Mouse (Mus musculus): ENCODE measurements around the gene Tubgcp2. TPM values are rescaled to one million over a fixed set of nuclear protein-coding genes. Genes with fewer than 3 reads are reported as not detected.

Tubgcp2 gene
- polyA plus RNA-seq, 1 experiment from 2014 or later = 29.2 TPM

GRCm38 (mm10) chr7:140062307-140062706 is 25.8 kb upstream of the Tubgcp2 start:
- no peak for DNase-seq (ENCODE audit: low read depth, low spot score)
- peak; percentile 44 for TF ChIP-seq CTCF (IDR thresholded peaks at IDR 0.05)
- CTCF ChIA-PET = interaction anchor here (1.0 to 1.1 kb wide), 2 partner anchors 16 to 92 kb away, joined by 3 to 7 read pairs; no protein-coding TSS in a partner anchor
- ATAC-seq = no peak
- H3K27me3 ChIP-seq = peaks cover 12% of the 10 kb centered on the region
- in situ Hi-C loops (cut with MboI; ENCODE audit: low pct_unique_long_range_greater_than_20kb) = loop anchor here (10.0 kb wide), 1 partner anchor 418 kb away; no protein-coding TSS in a partner anchor
- POLR2A ChIA-PET = no interaction called here

GRCm38 (mm10) chr7:140061832-140062130 is 25.3 kb upstream of the Tubgcp2 start:
- peaks cover 12% of the 10 kb centered on the region for H3K27me3 ChIP-seq
- no peak for DNase-seq (ENCODE audit: low read depth, low spot score)
- ChIA-PET CTCF (interaction anchor here (1.1 kb wide), 1 partner anchor 92 kb away, joined by 7 read pairs; no protein-coding TSS in a partner anchor), POLR2A (no interaction called here)
- TF ChIP-seq CTCF (IDR thresholded peaks at IDR 0.05) = no peak
- ATAC-seq = no peak
- in situ Hi-C loops (cut with MboI; ENCODE audit: low pct_unique_long_range_greater_than_20kb) = loop anchor here (10.0 kb wide), 1 partner anchor 417 kb away; no protein-coding TSS in a partner anchor

- in situ Hi-C loops (cut with MboI; ENCODE audit: low pct_unique_long_range_greater_than_20kb) = loop anchor here (10.0 kb wide), 1 partner anchor 416 kb away; no protein-coding TSS in a partner anchor
- ChIA-PET POLR2A (no interaction called here), CTCF (no interaction called here)
- H3K27me3 ChIP-seq = peaks cover 12% of the 10 kb centered on the region
- DNase-seq (ENCODE audit: low read depth, low spot score) (no peak), ATAC-seq (no peak)
- TF ChIP-seq CTCF (IDR thresholded peaks at IDR 0.05) = no peak
These were observed 24.7 kb upstream of the Tubgcp2 start for GRCm38 (mm10) chr7:140060936-140061831.

- no peak for TF ChIP-seq CTCF (IDR thresholded peaks at IDR 0.05)
- DNase-seq (ENCODE audit: low read depth, low spot score) = no peak
- H3K27me3 ChIP-seq = peaks cover 12% of the 10 kb centered on the region
- ATAC-seq = no peak
- in situ Hi-C loops (cut with MboI; ENCODE audit: low pct_unique_long_range_greater_than_20kb) = no loop called here
- ChIA-PET POLR2A (no interaction called here), CTCF (no interaction called here)
These were observed 23.1 kb upstream of the Tubgcp2 start for GRCm38 (mm10) chr7:140059601-140060000.

GRCm38 (mm10) chr7:140058528-140058927 is 22.1 kb upstream of the Tubgcp2 start:
- CTCF ChIA-PET = interaction anchor here (0.8 kb wide), 1 partner anchor 64 kb away, joined by 3 read pairs; no protein-coding TSS in a partner anchor
- ATAC-seq (no peak), DNase-seq (ENCODE audit: low read depth, low spot score) (no peak)
- in situ Hi-C loops (cut with MboI; ENCODE audit: low pct_unique_long_range_greater_than_20kb) = no loop called here
- TF ChIP-seq CTCF (IDR thresholded peaks at IDR 0.05) = no peak
- POLR2A ChIA-PET = no interaction called here
- peaks cover 9% of the 10 kb centered on the region for H3K27me3 ChIP-seq

GRCm38 (mm10) chr7:140057413-140058407 is 21.2 kb upstream of the Tubgcp2 start:
- ChIA-PET CTCF (interaction anchor here (0.8 kb wide), 1 partner anchor 63 kb away, joined by 3 read pairs; no protein-coding TSS in a partner anchor), POLR2A (no interaction called here)
- H3K27me3 ChIP-seq = peaks cover 10% of the 10 kb centered on the region
- ATAC-seq (peak; percentile 57), DNase-seq (ENCODE audit: low read depth, low spot score) (no peak)
- no peak for TF ChIP-seq CTCF (IDR thresholded peaks at IDR 0.05)
- in situ Hi-C loops (cut with MboI; ENCODE audit: low pct_unique_long_range_greater_than_20kb) = no loop called here

- ATAC-seq (no peak), DNase-seq (ENCODE audit: low read depth, low spot score) (no peak)
- no peak for TF ChIP-seq CTCF (IDR thresholded peaks at IDR 0.05)
- in situ Hi-C loops (cut with MboI; ENCODE audit: low pct_unique_long_range_greater_than_20kb) = no loop called here
- ChIA-PET CTCF (no interaction called here), POLR2A (no interaction called here)
- H3K27me3 ChIP-seq = peaks cover 18% of the 10 kb centered on the region
These were observed 17.7 kb upstream of the Tubgcp2 start for GRCm38 (mm10) chr7:140054124-140054523.

GRCm38 (mm10) chr7:140049115-140049689 is 12.7 kb upstream of the Tubgcp2 start:
- H3K27me3 ChIP-seq = peaks cover 33% of the 10 kb centered on the region
- TF ChIP-seq CTCF (IDR thresholded peaks at IDR 0.05) = no peak
- DNase-seq (ENCODE audit: low read depth, low spot score) = no peak
- ChIA-PET POLR2A (no interaction called here), CTCF (no interaction called here)
- ATAC-seq = peak; percentile 29
- in situ Hi-C loops (cut with MboI; ENCODE audit: low pct_unique_long_range_greater_than_20kb) = no loop called here

- ChIA-PET CTCF (no interaction called here), POLR2A (no interaction called here)
- TF ChIP-seq CTCF (IDR thresholded peaks at IDR 0.05) = no peak
- in situ Hi-C loops (cut with MboI; ENCODE audit: low pct_unique_long_range_greater_than_20kb) = no loop called here
- ATAC-seq = no peak
- peaks cover 32% of the 10 kb centered on the region for H3K27me3 ChIP-seq
- no peak for DNase-seq (ENCODE audit: low read depth, low spot score)
These were observed 12.1 kb upstream of the Tubgcp2 start, which contains the start of gene Msx3 for GRCm38 (mm10) chr7:140048361-140049114. Gene Msx3 (minus strand): TSS chr7:140049089.
